Mouse (Mus musculus) embryonic facial prominence, embryonic 13.5 days (tissue): ENCODE results near the gene Fam168a. TPM values are rescaled to one million over a fixed set of nuclear protein-coding genes. Genes with fewer than 3 reads are reported as not detected.

Source experiments
- ATAC-seq: fragments of 200-750 bp; cut with Nextera tagmentation; 2 replicates; pipeline ENCODE4 v1.8.0; 2017; ENCODE audit warnings: low read depth; ENCODE audit not compliant: insufficient number of reproducible peaks, insufficient read depth, low FRiP score, low TSS enrichment
- H3K27ac ChIP-seq: fragments of 300-500 bp; sonication (generic); 2 replicates; pipeline ENCODE4 v1.5.1; 2015; ENCODE audit warnings: moderate library complexity, mild to moderate bottlenecking, inconsistent platforms
- H3K27me3 ChIP-seq: fragments of 300-500 bp; sonication (generic); 2 replicates; pipeline ENCODE4 v1.6.1; 2015; ENCODE audit warnings: mild to moderate bottlenecking, inconsistent platforms
- H3K36me3 ChIP-seq: fragments of 300-500 bp; sonication (generic); 2 replicates; pipeline ENCODE4 v1.6.1; 2015; ENCODE audit warnings: mild to moderate bottlenecking, inconsistent platforms
- H3K4me1 ChIP-seq: fragments of 300-500 bp; sonication (generic); 2 replicates; pipeline ENCODE4 v1.6.1; 2015; ENCODE audit warnings: inconsistent platforms
- H3K4me2 ChIP-seq: fragments of 300-500 bp; sonication (generic); 2 replicates; pipeline ENCODE4 v1.6.1; 2015; ENCODE audit warnings: moderate library complexity, mild to moderate bottlenecking, inconsistent platforms
- H3K4me3 ChIP-seq: fragments of 300-500 bp; sonication (generic); 2 replicates; pipeline ENCODE4 v1.5.1; 2015; ENCODE audit warnings: mild to moderate bottlenecking, inconsistent platforms
- H3K9ac ChIP-seq: fragments of 300-500 bp; sonication (generic); 2 replicates; pipeline ENCODE4 v1.6.1; 2015; ENCODE audit warnings: mild to moderate bottlenecking, inconsistent platforms
- H3K9me3 ChIP-seq: fragments of 300-500 bp; sonication (generic); 2 replicates; pipeline ENCODE4 v1.6.1; 2016; ENCODE audit warnings: inconsistent platforms
- WGBS: fragments of 180-500 bp; shearing (Covaris S2); methylation state at CpG from one replicate; pipeline ENCODE4 v1.1.7; 2015; ENCODE audit warnings: mixed read lengths; 5-methylcytosine and 5-hydroxymethylcytosine counted together
- polyA plus RNA-seq: library from polyadenylated mRNA; unstranded; fragments of >200 nt; fragmentation: Nextera tagmentation; extraction: Ambion mirVana; gene quantifications from 2 replicates; pipeline ENCODE4 v1.2.1, GENCODE M21; 2015

Fam168a gene
- polyA plus RNA-seq, 1 experiment from 2014 or later, result 60.9 TPM

DNA sequence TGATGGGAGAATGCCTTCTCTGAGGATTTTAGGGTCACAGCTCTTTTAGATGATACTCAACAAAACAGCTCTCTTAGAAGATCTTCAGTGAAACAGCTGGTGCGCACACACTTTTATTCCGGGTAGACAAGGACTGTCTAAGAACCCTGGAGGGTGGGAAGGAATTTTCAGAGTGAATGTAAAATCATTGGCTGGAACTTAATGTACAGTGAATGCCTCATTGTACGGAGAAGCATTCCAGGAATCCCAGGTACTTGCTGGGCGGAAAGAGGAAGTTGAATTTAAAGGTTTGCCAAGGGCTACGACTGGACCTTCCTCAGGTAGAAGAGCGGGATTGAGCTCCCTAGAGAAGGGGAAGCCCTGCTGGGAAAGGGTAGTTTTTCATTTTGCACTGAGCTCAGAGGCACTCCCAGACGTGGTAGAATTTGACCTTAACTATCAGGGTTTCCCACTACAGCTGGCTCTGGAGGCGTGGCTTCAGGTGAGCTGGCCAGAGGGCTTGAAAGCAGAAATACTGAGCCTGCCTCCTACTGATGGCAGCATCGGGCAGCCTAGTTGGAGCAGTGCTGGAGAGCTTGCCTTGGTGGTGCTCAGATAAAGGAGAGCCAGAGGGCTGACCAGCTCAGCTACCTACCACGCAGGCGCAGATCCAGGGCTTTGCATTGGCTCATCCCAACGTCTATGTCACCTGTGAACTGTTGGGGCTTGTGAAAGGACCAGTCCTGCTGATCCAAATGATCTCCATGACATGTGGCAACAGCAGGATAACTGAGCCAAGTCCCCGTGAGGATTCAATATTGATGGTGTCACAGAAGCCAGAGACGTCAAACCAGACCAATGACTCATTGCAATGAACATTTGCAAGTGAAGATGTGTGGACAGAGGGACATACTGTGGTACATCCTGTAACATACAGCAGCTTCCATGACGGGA, 27.2 kb upstream of the Fam168a start:
- H3K27me3 ChIP-seq, result no peaks in the 10 kb centered on the region
- H3K4me1 ChIP-seq, result peaks cover 5% of the 10 kb centered on the region; the same call in 1 of the 2 replicates
- no peak overlapping the region for H3K27ac ChIP-seq
- WGBS, result 54% methylated on average over 15 of the region's 15 CpGs
- H3K36me3 ChIP-seq, result no peaks in the 10 kb centered on the region
- no peak for ATAC-seq
- no peaks in the 10 kb centered on the region for H3K9me3 ChIP-seq
- H3K9ac ChIP-seq, result no peak overlapping the region
- no peak overlapping the region for H3K4me3 ChIP-seq
- H3K4me2 ChIP-seq, result no peak overlapping the region

DNA sequence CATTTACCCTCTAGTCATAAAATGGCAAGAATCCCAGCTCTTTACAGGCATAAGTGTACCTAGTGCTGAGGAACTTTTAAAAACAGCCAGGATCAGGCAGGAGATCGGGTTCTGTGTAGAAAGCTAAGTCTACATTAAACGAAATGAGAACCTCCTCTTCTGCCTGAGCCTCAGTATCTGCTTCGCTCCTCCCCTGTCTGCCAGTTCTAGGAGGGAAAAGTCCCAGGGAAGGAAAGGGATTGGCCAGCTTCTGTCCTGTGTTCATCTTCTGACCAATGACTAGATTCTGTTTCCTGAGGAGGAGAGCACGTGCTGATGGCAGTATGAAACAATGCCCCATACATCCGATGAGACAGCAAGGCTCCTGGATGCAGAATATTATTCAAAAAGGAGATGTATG, 25.3 kb upstream of the Fam168a start:
- Histone ChIP-seq H3K4me2 (no peak overlapping the region), H3K27ac (no peak overlapping the region), H3K27me3 (no peaks in the 10 kb centered on the region), H3K9me3 (no peaks in the 10 kb centered on the region), H3K4me1 (peaks cover 5% of the 10 kb centered on the region; the same call in 1 of the 2 replicates), H3K4me3 (no peak overlapping the region), H3K9ac (no peak overlapping the region), H3K36me3 (no peaks in the 10 kb centered on the region)
- WGBS, result 47% methylated on average over 5 of the region's 5 CpGs
- no peak for ATAC-seq

DNA sequence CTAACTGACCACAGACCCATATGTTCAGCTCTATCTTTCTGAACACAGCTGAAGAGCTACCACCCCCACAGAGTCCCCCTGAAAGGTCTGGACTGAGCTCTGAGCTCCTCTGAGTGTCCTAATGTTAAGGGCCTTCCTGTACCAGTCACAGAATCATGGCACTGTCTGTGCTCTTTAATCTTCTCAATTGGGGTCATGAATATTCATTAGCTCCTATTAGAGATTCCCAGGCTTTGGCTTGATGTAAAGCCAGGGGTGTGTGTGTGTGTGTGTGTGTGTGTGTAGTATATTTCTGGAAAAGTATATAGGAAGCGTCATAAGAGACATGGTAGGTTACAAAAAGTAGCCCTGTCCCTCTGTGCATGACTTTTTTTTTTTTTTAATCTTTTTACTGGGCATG, 23.2 kb upstream of the Fam168a start:
- H3K27me3 ChIP-seq, result no peaks in the 10 kb centered on the region
- H3K9ac ChIP-seq, result no peak overlapping the region
- no peaks in the 10 kb centered on the region for H3K36me3 ChIP-seq
- ATAC-seq, result no peak
- no peak overlapping the region for H3K4me2 ChIP-seq
- no peak overlapping the region for H3K27ac ChIP-seq
- WGBS, result 96% methylated on average over 1 of the region's 1 CpGs
- no peaks in the 10 kb centered on the region for H3K9me3 ChIP-seq
- no peak overlapping the region for H3K4me3 ChIP-seq
- H3K4me1 ChIP-seq, result peaks cover 5% of the 10 kb centered on the region; the same call in 1 of the 2 replicates

DNA sequence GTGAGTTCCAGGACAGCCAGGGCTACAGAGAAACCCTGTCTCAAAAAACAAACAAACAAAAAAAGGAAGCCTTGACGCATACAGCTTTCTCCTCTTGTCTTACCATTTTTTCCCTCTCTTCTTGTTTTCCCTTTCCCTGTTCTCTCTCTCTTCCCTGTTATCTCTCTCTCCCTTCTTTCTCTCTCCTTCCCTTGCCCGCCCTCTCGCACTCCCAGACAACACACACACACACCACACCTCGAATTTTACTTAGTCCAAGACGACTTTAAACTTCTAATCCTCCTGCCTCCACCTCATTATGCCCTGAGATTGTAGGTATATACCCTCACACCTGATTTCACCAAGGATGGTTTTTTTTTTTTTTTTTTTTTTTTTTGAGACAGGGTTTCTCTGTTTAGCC, 22.4 kb upstream of the Fam168a start:
- Histone ChIP-seq H3K9me3 (no peaks in the 10 kb centered on the region), H3K27me3 (no peaks in the 10 kb centered on the region), H3K9ac (no peak overlapping the region), H3K36me3 (no peaks in the 10 kb centered on the region), H3K4me1 (peaks cover 5% of the 10 kb centered on the region; the same call in 1 of the 2 replicates), H3K27ac (no peak overlapping the region), H3K4me3 (no peak overlapping the region), H3K4me2 (no peak overlapping the region)
- WGBS, result 72% methylated on average over 5 of the region's 5 CpGs
- no peak for ATAC-seq

DNA sequence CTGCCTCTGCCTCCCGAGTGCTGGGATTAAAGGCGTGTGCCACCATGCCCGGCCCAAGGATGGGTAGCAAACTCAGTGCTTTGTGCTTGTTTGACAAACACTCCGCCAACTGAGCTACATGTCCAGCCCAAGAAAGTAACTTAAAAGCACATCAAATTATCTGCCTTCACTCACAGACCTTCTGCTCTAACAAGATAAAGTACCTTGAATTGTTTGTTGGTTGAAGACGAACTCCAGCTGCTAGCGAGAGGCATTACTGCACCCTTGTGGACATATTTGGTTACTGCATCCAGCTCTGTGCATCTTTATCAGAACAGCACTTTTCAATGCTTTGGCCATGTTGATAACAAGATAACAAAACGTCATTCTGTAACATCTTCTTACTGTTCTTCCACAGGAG, 21.9 kb upstream of the Fam168a start:
- H3K27me3 ChIP-seq, result no peaks in the 10 kb centered on the region
- H3K4me1 ChIP-seq, result peaks cover under 1% of the 10 kb centered on the region; the same call in 1 of the 2 replicates
- H3K36me3 ChIP-seq, result no peaks in the 10 kb centered on the region
- no peak for ATAC-seq
- WGBS, result 53% methylated on average over 7 of the region's 7 CpGs
- H3K9me3 ChIP-seq, result no peaks in the 10 kb centered on the region
- no peak overlapping the region for H3K9ac ChIP-seq
- no peak overlapping the region for H3K4me3 ChIP-seq
- no peak overlapping the region for H3K27ac ChIP-seq
- no peak overlapping the region for H3K4me2 ChIP-seq

DNA sequence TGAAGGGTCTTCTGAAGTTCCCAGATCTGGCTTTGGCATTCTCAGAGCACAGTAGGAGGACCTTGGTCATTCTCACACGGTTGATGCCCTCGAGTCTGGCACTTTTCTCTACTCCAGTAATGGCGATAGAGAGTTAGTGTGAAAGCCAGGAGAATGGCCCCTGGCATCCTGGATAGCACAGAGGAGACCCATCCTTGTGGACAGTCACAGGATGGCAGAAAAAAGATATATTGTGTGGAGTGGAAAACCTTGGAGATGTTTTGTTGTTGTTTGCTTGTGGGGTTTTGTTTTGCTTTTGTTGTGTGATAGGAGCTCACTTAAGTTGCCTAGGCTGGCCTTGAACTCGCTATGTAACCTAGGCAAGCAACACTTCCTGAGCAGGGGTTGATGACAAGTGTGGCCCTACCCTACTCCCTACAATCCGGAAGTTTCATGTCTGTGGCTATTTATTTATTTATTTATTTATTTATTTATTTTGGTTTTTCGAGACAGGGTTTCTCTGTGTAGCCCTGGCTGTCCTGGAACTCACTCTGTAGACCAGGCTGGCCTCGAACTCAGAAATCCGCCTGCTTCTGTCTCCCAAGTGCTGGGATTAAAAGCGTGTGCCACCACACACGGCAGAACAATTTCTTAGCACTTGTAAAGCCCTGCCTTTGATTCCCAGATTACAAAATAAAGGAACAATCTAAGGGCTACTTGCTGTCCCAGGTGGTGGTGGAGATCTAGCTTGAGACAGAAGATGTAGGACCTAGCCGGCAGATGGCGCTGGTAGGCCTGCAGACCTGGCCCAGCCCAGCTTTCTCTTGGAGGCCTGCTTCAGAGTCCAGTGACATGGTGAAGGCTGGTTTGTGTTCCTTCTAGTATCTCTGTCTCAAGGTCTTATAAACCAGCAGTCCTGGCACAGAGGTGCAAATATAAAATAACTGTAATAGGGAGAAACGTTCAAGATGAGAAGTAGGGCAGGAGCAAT, 21.1 kb upstream of the Fam168a start:
- no peak overlapping the region for H3K4me3 ChIP-seq
- H3K4me1 ChIP-seq, result no peaks in the 10 kb centered on the region
- no peak overlapping the region for H3K4me2 ChIP-seq
- H3K9me3 ChIP-seq, result no peaks in the 10 kb centered on the region
- no peak for ATAC-seq
- H3K36me3 ChIP-seq, result no peaks in the 10 kb centered on the region
- H3K9ac ChIP-seq, result no peak overlapping the region
- H3K27me3 ChIP-seq, result no peaks in the 10 kb centered on the region
- 42% methylated on average over 13 of the region's 13 CpGs for WGBS
- no peak overlapping the region for H3K27ac ChIP-seq

DNA sequence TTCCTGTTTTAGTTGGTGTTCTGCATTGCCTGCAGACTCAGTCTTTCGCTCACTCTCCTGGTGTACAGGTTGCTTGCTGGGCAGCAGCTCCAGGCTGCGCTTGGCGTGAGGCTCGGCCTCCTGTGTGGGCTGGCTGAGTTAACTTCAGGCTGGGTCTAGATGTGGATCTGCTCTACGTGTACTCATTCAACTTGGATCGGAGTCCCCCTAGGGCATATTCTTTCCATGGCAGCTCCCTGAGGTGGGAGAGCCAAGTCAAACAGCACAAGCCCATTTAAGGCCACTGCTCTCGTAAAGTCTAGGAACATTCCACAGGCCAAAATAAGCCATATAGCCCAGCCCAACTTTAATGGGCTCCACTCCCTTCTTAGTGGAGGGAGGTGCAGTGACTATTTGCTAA, 18.0 kb upstream of the Fam168a start:
- Histone ChIP-seq H3K27ac (no peak overlapping the region), H3K27me3 (no peaks in the 10 kb centered on the region), H3K9ac (no peak overlapping the region), H3K9me3 (no peaks in the 10 kb centered on the region), H3K4me1 (no peaks in the 10 kb centered on the region), H3K4me3 (no peak overlapping the region), H3K36me3 (no peaks in the 10 kb centered on the region), H3K4me2 (no peak overlapping the region)
- no peak for ATAC-seq
- 81% methylated on average over 7 of the region's 7 CpGs for WGBS

DNA sequence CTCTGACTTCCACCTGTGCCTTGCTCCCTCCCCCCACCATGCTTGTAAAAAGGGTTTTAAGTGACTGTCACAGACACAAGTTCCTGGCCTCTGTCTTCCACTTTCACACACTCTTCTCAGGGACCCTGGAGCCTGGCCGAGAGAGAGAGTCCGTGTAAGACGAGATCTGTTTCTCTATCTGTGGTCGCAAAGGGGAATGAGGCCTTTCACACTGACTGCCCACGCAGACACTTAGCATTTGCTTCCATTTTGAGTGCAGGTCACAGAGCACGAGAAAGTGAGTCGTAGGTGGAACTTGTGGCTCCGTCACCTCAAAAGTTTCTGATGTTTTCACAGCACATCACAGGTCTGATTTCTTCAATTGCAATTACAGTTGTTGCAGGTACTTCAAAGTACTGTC, 13.2 kb upstream of the Fam168a start:
- no peak overlapping the region for H3K4me3 ChIP-seq
- no peaks in the 10 kb centered on the region for H3K36me3 ChIP-seq
- 75% methylated on average over 8 of the region's 8 CpGs for WGBS

DNA sequence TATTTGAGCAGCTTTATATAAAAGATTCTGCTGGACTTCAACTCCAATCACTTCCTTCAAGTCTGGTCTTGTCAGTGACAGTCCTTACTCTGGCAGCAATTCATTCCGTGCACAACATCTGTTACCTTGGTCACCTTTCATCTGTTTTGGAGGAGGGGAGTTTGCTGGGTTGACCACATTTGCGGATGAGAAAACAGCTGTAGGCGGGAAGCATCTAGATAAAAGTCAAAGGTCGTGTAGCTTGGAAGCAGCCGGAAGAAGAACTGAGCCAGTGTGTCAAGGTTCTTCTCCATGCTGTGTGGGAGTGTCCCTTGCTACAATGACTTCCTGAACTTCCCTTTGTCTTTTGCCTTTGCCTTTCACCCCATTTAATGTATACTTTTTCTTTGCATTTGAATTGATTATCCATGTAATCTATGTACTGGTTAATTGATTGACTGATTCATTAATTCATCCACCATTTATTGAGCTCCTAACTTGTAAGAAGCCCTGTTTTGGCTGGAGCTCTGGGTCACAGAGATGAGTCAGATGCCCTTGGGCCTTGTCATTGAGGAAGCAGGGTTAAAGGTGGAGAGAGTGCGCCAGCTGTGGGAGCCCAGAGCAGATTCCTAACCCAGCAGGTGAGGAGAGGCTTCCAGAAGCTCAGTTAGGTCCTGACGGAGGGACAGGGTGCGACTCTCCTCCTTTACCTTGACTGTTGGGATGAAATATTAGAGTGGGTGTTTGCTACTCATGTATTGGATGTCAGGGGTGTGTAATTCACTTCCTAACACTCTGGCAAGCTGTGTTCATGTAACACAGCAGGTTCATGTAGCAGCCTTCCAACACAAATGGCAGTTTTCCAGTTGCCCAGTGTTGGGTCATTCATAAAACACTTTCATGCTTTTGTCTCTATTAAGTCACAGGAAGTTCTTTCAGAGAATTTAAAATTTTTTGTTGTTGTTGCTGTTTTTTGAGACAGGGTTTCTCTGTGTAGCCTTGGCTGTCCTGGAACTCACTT, 6.4 kb upstream of the Fam168a start:
- Histone ChIP-seq H3K9ac (no peak overlapping the region), H3K4me3 (no peak overlapping the region), H3K4me1 (no peaks in the 10 kb centered on the region), H3K27ac (no peak overlapping the region), H3K36me3 (no peaks in the 10 kb centered on the region), H3K9me3 (no peaks in the 10 kb centered on the region), H3K4me2 (no peak overlapping the region), H3K27me3 (no peaks in the 10 kb centered on the region)
- ATAC-seq, result no peak
- 29% methylated on average over 8 of the region's 8 CpGs for WGBS

More for the DNA sequence above, 13.2 kb upstream of the Fam168a start:
- no peak for ATAC-seq
- H3K4me1 ChIP-seq, result no peaks in the 10 kb centered on the region
- H3K27me3 ChIP-seq, result no peaks in the 10 kb centered on the region
- no peak overlapping the region for H3K9ac ChIP-seq
- no peaks in the 10 kb centered on the region for H3K9me3 ChIP-seq
- no peak overlapping the region for H3K4me2 ChIP-seq
- no peak overlapping the region for H3K27ac ChIP-seq

DNA sequence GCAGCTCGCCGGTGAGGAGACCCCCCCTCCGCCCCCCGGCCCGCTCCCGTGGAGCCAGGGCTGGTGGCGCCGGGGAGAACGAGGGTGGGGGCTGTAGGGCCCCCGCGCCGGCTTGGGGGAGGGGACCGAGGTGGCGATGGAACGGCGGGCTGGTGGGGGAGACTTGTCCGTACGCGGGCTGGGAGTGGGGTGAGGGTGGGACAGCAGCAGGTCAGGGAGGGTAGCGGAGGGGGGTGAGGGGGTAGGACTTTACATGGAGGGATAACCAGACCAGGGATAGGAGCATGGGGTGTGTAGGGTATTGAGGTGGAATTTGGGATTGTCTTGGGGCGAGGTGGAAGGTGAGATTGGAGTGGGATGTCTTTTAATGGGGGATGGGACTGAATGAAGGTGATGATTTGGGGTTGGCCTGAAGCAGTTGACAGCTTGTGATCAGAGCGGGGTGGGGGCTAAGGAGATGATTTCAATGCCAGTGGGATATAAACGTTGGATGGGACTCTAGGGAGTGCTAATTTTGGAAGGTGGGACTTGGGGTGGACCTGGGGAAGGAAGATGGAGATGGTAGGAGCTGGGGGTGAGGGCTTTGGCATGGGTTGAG, 547 bp downstream of the Fam168a start:
- H3K4me1 ChIP-seq, result peaks cover 13% of the 10 kb centered on the region
- H3K4me2 ChIP-seq, result peak overlapping the region; percentile 86
- no peaks in the 10 kb centered on the region for H3K36me3 ChIP-seq
- no peaks in the 10 kb centered on the region for H3K9me3 ChIP-seq
- peak overlapping the region; percentile 95 for H3K9ac ChIP-seq
- H3K4me3 ChIP-seq, result peak overlapping the region; percentile 87
- under 1% methylated on average over 23 of the region's 23 CpGs for WGBS
- no peak; the same call in 1 of the 2 replicates for ATAC-seq
- no peaks in the 10 kb centered on the region for H3K27me3 ChIP-seq
- H3K27ac ChIP-seq, result peak overlapping the region; percentile 98
